Mouse (Mus musculus) hindbrain, embryonic 15.5 days (tissue): Measurements from ENCODE around the gene Ikzf3. TPM values are rescaled to one million over a fixed set of nuclear protein-coding genes. Genes with fewer than 3 reads are reported as not detected.

Experiments
- ATAC-seq: fragments of 200-750 bp; cut with Nextera tagmentation; 2 replicates; pipeline ENCODE4 v1.8.0; 2017; ENCODE audit warnings: low read depth, moderate number of reproducible peaks, moderate TSS enrichment; ENCODE audit not compliant: low FRiP score
- H3K27ac ChIP-seq: fragments of 300-500 bp; sonication (generic); replicated peaks from 2 replicates; pipeline ENCODE4 v1.5.1; 2015; ENCODE audit warnings: mild to moderate bottlenecking, inconsistent platforms
- H3K27me3 ChIP-seq: fragments of 300-500 bp; sonication (generic); 2 replicates; pipeline ENCODE4 v1.6.1; 2015; ENCODE audit warnings: control low read depth, inconsistent platforms
- H3K36me3 ChIP-seq: fragments of 300-500 bp; sonication (generic); 2 replicates; pipeline ENCODE4 v1.6.1; 2015; ENCODE audit warnings: control low read depth, inconsistent platforms
- H3K4me1 ChIP-seq: fragments of 300-500 bp; sonication (generic); replicated peaks from 2 replicates; pipeline ENCODE4 v1.6.1; 2015; ENCODE audit warnings: control low read depth, inconsistent platforms
- H3K4me2 ChIP-seq: fragments of 300-500 bp; sonication (generic); 2 replicates; pipeline ENCODE4 v1.6.1; 2015; ENCODE audit warnings: moderate library complexity, mild to moderate bottlenecking, inconsistent platforms
- H3K4me3 ChIP-seq: fragments of 300-500 bp; sonication (generic); 2 replicates; pipeline ENCODE4 v1.5.1; 2015; ENCODE audit warnings: mild to moderate bottlenecking, inconsistent platforms
- H3K9ac ChIP-seq: fragments of 300-500 bp; sonication (generic); 2 replicates; pipeline ENCODE4 v1.6.1; 2015; ENCODE audit warnings: inconsistent platforms
- H3K9me3 ChIP-seq: fragments of 300-500 bp; sonication (generic); 2 replicates; pipeline ENCODE4 v1.6.1; 2016; ENCODE audit warnings: control low read depth, inconsistent platforms
- WGBS: fragments of 180-500 bp; shearing (Covaris S2); methylation state at CpG from one replicate; pipeline ENCODE4 v1.1.7; 2015; 5-methylcytosine and 5-hydroxymethylcytosine counted together
- polyA plus RNA-seq: library from polyadenylated mRNA; unstranded; fragments of >200 nt; fragmentation: Nextera tagmentation; extraction: Ambion mirVana; gene quantifications from 2 replicates; pipeline ENCODE4 v1.2.1, GENCODE M21; 2015

Ikzf3 gene
- polyA plus RNA-seq = 0.29 TPM in 1 of 2 replicates, not detected in the other

- peaks cover 13% of the 10 kb centered on the region for H3K4me1 ChIP-seq
- no peaks in the 10 kb centered on the region for H3K36me3 ChIP-seq
- no peaks in the 10 kb centered on the region for H3K9me3 ChIP-seq
- H3K9ac ChIP-seq = peak within 1 kb of the TSS; percentile 28; the same call in 1 of the 2 replicates
- no peak within 1 kb of the TSS for H3K27ac ChIP-seq
- peaks cover 85% of the 10 kb centered on the region for H3K27me3 ChIP-seq
- WGBS = under 1% methylated on average over 58 of the region's 58 CpGs
- ATAC-seq = no peak
- peak within 1 kb of the TSS; percentile 91 for H3K4me2 ChIP-seq
- H3K4me3 ChIP-seq = peak within 1 kb of the TSS; percentile 44
Observed at GRCm38 (mm10) chr11:98545711-98546231, at the start of gene Ikzf3. Gene Ikzf3 (minus strand): TSS chr11:98546031.

GRCm38 (mm10) chr11:98595473-98595872 is 49.6 kb upstream of the Ikzf3 start:
- Histone ChIP-seq H3K4me2 (no peak overlapping the region), H3K36me3 (no peaks in the 10 kb centered on the region), H3K9me3 (no peaks in the 10 kb centered on the region), H3K4me1 (no peaks in the 10 kb centered on the region; the same call in 1 of the 2 replicates), H3K9ac (no peak overlapping the region), H3K27me3 (peaks cover 10% of the 10 kb centered on the region; the same call in 1 of the 2 replicates), H3K27ac (no peak overlapping the region), H3K4me3 (no peak overlapping the region)
- ATAC-seq = no peak
- WGBS = 78% methylated on average over 10 of the region's 10 CpGs

GRCm38 (mm10) chr11:98595021-98595420 is 49.2 kb upstream of the Ikzf3 start:
- Histone ChIP-seq H3K4me2 (no peak overlapping the region), H3K9me3 (no peaks in the 10 kb centered on the region), H3K4me3 (no peak overlapping the region), H3K9ac (no peak overlapping the region), H3K27ac (no peak overlapping the region), H3K27me3 (0 out of 2 replicates have a peak, but pooled peaks cover 10% of the 10 kb centered on the region), H3K4me1 (no peaks in the 10 kb centered on the region; the same call in 1 of the 2 replicates), H3K36me3 (no peaks in the 10 kb centered on the region)
- 76% methylated on average over 6 of the region's 6 CpGs for WGBS
- no peak for ATAC-seq

GRCm38 (mm10) chr11:98590548-98591445 is 45.0 kb upstream of the Ikzf3 start:
- Histone ChIP-seq H3K4me2 (no peak overlapping the region), H3K4me1 (peaks cover 22% of the 10 kb centered on the region), H3K27me3 (0 out of 2 replicates have a peak, but pooled peaks cover 6% of the 10 kb centered on the region), H3K9me3 (no peaks in the 10 kb centered on the region), H3K36me3 (no peaks in the 10 kb centered on the region), H3K4me3 (no peak overlapping the region), H3K9ac (no peak overlapping the region), H3K27ac (no peak overlapping the region)
- WGBS = 68% methylated on average over 19 of the region's 19 CpGs
- ATAC-seq = no peak

- H3K9ac ChIP-seq = no peak overlapping the region
- no peak for ATAC-seq
- no peaks in the 10 kb centered on the region for H3K9me3 ChIP-seq
- WGBS = 85% methylated on average over 8 of the region's 8 CpGs
- peaks cover 36% of the 10 kb centered on the region for H3K4me1 ChIP-seq
- H3K36me3 ChIP-seq = no peaks in the 10 kb centered on the region
- H3K27me3 ChIP-seq = 0 out of 2 replicates have a peak, but pooled peaks cover 6% of the 10 kb centered on the region
- no peak overlapping the region for H3K27ac ChIP-seq
- H3K4me3 ChIP-seq = no peak overlapping the region
- H3K4me2 ChIP-seq = no peak overlapping the region
Observed at GRCm38 (mm10) chr11:98589306-98589705, 43.5 kb upstream of the Ikzf3 start.

GRCm38 (mm10) chr11:98588833-98589281 is 43.0 kb upstream of the Ikzf3 start:
- peak overlapping the region; percentile 94 for H3K4me2 ChIP-seq
- H3K36me3 ChIP-seq = no peaks in the 10 kb centered on the region
- H3K27me3 ChIP-seq = 0 out of 2 replicates have a peak, but pooled peaks cover 6% of the 10 kb centered on the region
- H3K9ac ChIP-seq = 0 out of 2 replicates have a peak overlapping the region, but pooled peaks have one; percentile 42
- ATAC-seq = no peak
- no peaks in the 10 kb centered on the region for H3K9me3 ChIP-seq
- 68% methylated on average over 6 of the region's 6 CpGs for WGBS
- peaks cover 40% of the 10 kb centered on the region for H3K4me1 ChIP-seq
- H3K27ac ChIP-seq = no peak overlapping the region
- H3K4me3 ChIP-seq = no peak overlapping the region

GRCm38 (mm10) chr11:98587684-98588546 is 42.1 kb upstream of the Ikzf3 start:
- H3K4me1 ChIP-seq = peaks cover 40% of the 10 kb centered on the region
- peak overlapping the region; percentile 99 for H3K4me3 ChIP-seq
- peak overlapping the region; percentile 50 for H3K9ac ChIP-seq
- WGBS = 7% methylated on average over 20 of the region's 20 CpGs
- H3K9me3 ChIP-seq = no peaks in the 10 kb centered on the region
- peak; percentile 40; the same call in 1 of the 2 replicates for ATAC-seq
- peak overlapping the region; percentile 90 for H3K27ac ChIP-seq
- peak overlapping the region; percentile 94 for H3K4me2 ChIP-seq
- H3K27me3 ChIP-seq = 0 out of 2 replicates have a peak, but pooled peaks cover 6% of the 10 kb centered on the region
- 0 out of 2 replicates have a peak, but pooled peaks cover 6% of the 10 kb centered on the region for H3K36me3 ChIP-seq

GRCm38 (mm10) chr11:98586892-98587563 is 41.2 kb upstream of the Ikzf3 start, which contains the start of gene Ormdl3:
Gene Ormdl3 (minus strand): TSS chr11:98587368.
- ATAC-seq = peak; percentile 94

GRCm38 (mm10) chr11:98586087-98586891 is 40.5 kb upstream of the Ikzf3 start:
- Histone ChIP-seq H3K27ac (peak overlapping the region; percentile 90), H3K4me1 (peaks cover 40% of the 10 kb centered on the region), H3K9me3 (no peaks in the 10 kb centered on the region), H3K9ac (peak overlapping the region; percentile 88), H3K4me3 (peak overlapping the region; percentile 99), H3K36me3 (peaks cover 16% of the 10 kb centered on the region), H3K27me3 (0 out of 2 replicates have a peak, but pooled peaks cover under 1% of the 10 kb centered on the region), H3K4me2 (peak overlapping the region; percentile 94)
- ATAC-seq = peak; percentile 47
- WGBS = 2% methylated on average over 22 of the region's 22 CpGs

More at GRCm38 (mm10) chr11:98586892-98587563, 41.2 kb upstream of the Ikzf3 start, which contains the start of gene Ormdl3:
- H3K27ac ChIP-seq = peak within 1 kb of the TSS; percentile 90
- no peaks in the 10 kb centered on the region for H3K9me3 ChIP-seq
- H3K27me3 ChIP-seq = 0 out of 2 replicates have a peak, but pooled peaks cover 6% of the 10 kb centered on the region
- peak within 1 kb of the TSS; percentile 99 for H3K4me3 ChIP-seq
- under 1% methylated on average over 49 of the region's 49 CpGs for WGBS
- peaks cover 40% of the 10 kb centered on the region for H3K4me1 ChIP-seq
- H3K36me3 ChIP-seq = peaks cover 14% of the 10 kb centered on the region
- peak within 1 kb of the TSS; percentile 94 for H3K4me2 ChIP-seq
- H3K9ac ChIP-seq = peak within 1 kb of the TSS; percentile 88

- Histone ChIP-seq H3K4me2 (no peak overlapping the region), H3K4me1 (peaks cover 40% of the 10 kb centered on the region), H3K4me3 (no peak overlapping the region), H3K27ac (no peak overlapping the region), H3K9me3 (no peaks in the 10 kb centered on the region), H3K9ac (no peak overlapping the region), H3K36me3 (peaks cover 16% of the 10 kb centered on the region), H3K27me3 (no peaks in the 10 kb centered on the region)
- no peak for ATAC-seq
- WGBS = 95% methylated on average over 6 of the region's 6 CpGs
Observed at GRCm38 (mm10) chr11:98584629-98585177, 38.9 kb upstream of the Ikzf3 start.
